Mouse (Mus musculus) olfactory bulb, adult 2 months (tissue): ENCODE measurements at regions not wholly inside any gene's neighbourhood (a gene's known extent, or its start where the extent isn't known, plus 50 kb on each side); places are given as distances from the start of the nearest gene placed in this dataset.

Experiments used
- CTCF ChIP-seq: fragments of 200-500 bp; IDR thresholded peaks from 2 replicates; pipeline ENCODE4 v1.5.1; 2012; ENCODE audit warnings: low read depth, mild to moderate bottlenecking, low read length, moderate library complexity; ENCODE audit not compliant: insufficient read depth
- POLR2A ChIP-seq: fragments of 200-500 bp; IDR thresholded peaks from 2 replicates; pipeline ENCODE4 v1.6.1; 2012; ENCODE audit warnings: mild to moderate bottlenecking, low read depth, low read length, moderate library complexity; ENCODE audit not compliant: insufficient read depth

DNA sequence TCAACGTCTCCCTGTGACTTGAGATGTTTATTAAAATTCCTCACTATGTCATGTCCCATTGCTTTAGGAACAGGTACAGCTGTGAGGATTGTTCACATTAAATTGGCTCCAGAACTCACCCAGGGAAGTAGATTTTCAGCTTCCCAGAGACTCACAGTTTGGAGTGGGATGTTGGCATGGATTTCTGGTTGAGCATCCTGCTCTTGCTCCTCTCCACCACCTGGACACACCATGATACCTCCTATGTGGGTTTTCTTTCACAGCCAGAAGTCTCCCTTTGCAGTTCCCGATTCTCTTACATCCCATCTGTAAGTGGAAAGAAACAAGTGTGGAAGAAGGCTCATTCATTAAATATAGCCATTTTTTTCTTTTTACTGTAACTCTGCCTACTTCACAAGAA is 278.8 kb upstream of the Emcn start:
- TF ChIP-seq POLR2A = no peak
- TF ChIP-seq CTCF = no peak
